Mouse (Mus musculus) right cerebral cortex, postnatal 10 days (tissue): ENCODE measurements around the gene Tspan9.
A peak's percentile ranks its signal among the peaks of the same experiment; 100 is the strongest.

Experiments used
- DNase-seq, 2 experiments: peaks; one replicate each; pipeline ENCODE4 v3.0.0; 2021; ENCODE audit warnings: low spot score in 2 of 2

The Tspan9 gene

GRCm38 (mm10) chr6:128143390-128144020 lies at the start of gene Tspan9:
Gene Tspan9, minus strand, starts transcription at chr6:128143594.
- DNase-seq, result peak; percentile 66 to 68

GRCm38 (mm10) chr6:128183521-128183920 lies 40.1 kb upstream of the Tspan9 start:
- DNase-seq, result no peak

- no peak for DNase-seq
Observed at GRCm38 (mm10) chr6:128181176-128181575, 37.8 kb upstream of the Tspan9 start.

- no peak for DNase-seq
Observed at GRCm38 (mm10) chr6:128179651-128180050, 36.3 kb upstream of the Tspan9 start.

- no peak for DNase-seq
Observed at GRCm38 (mm10) chr6:128179247-128179646, 35.9 kb upstream of the Tspan9 start.

- no peak for DNase-seq
Observed at GRCm38 (mm10) chr6:128178681-128179080, 35.3 kb upstream of the Tspan9 start.

GRCm38 (mm10) chr6:128168785-128169679 lies 25.6 kb upstream of the Tspan9 start:
- peak in 1 of 2 experiments; percentile 52 for DNase-seq

- no peak for DNase-seq
Observed at GRCm38 (mm10) chr6:128165564-128165963, 22.2 kb upstream of the Tspan9 start.

GRCm38 (mm10) chr6:128164632-128165031 lies 21.2 kb upstream of the Tspan9 start:
- no peak for DNase-seq

GRCm38 (mm10) chr6:128159092-128159491 lies 15.7 kb upstream of the Tspan9 start:
- DNase-seq, result peak in 1 of 2 experiments; percentile 55

GRCm38 (mm10) chr6:128158031-128158430 lies 14.6 kb upstream of the Tspan9 start:
- DNase-seq, result peak in 1 of 2 experiments; percentile 35

- DNase-seq, result no peak
Observed at GRCm38 (mm10) chr6:128156476-128156875, 13.1 kb upstream of the Tspan9 start.

- DNase-seq, result no peak
Observed at GRCm38 (mm10) chr6:128155935-128156334, 12.5 kb upstream of the Tspan9 start.

GRCm38 (mm10) chr6:128145765-128146164 lies 2.4 kb upstream of the Tspan9 start:
- DNase-seq, result peak; percentile 68 to 74

GRCm38 (mm10) chr6:128142369-128143278 lies 770 bp downstream of the Tspan9 start:
- peak; percentile 48 to 52 for DNase-seq

GRCm38 (mm10) chr6:128140724-128141123 lies 2.7 kb downstream of the Tspan9 start:
- no peak for DNase-seq

- no peak for DNase-seq
Observed at GRCm38 (mm10) chr6:128137855-128138254, 5.5 kb downstream of the Tspan9 start.

- DNase-seq, result no peak
Observed at GRCm38 (mm10) chr6:128136654-128137053, 6.7 kb downstream of the Tspan9 start.

- DNase-seq, result no peak
Observed at GRCm38 (mm10) chr6:128135459-128135858, 7.9 kb downstream of the Tspan9 start.

GRCm38 (mm10) chr6:128135006-128135405 lies 8.4 kb downstream of the Tspan9 start:
- no peak for DNase-seq

- no peak for DNase-seq
Observed at GRCm38 (mm10) chr6:128134196-128134924, 9.0 kb downstream of the Tspan9 start.
